Mouse (Mus musculus) hindbrain, embryonic 14.5 days (tissue): ENCODE measurements at regions not wholly inside any gene's neighbourhood (a gene's known extent, or its start where the extent isn't known, plus 50 kb on each side); places are given as distances from the start of the nearest gene placed in this dataset.

Experiments
- ATAC-seq: fragments of 200-750 bp; cut with Nextera tagmentation; 2 replicates; pipeline ENCODE4 v1.8.0; 2017; ENCODE audit warnings: moderate number of reproducible peaks, mild to moderate bottlenecking, moderate TSS enrichment, moderate library complexity; ENCODE audit not compliant: low FRiP score
- DNase-seq: peaks from one replicate; pipeline ENCODE4 v3.0.0-alpha.2; 2015; ENCODE audit warnings: low spot score
- H3K27ac ChIP-seq: fragments of 300-500 bp; sonication (generic); 2 replicates; pipeline ENCODE4 v1.5.1; 2014; ENCODE audit warnings: mild to moderate bottlenecking, moderate library complexity
- H3K27me3 ChIP-seq: fragments of 300-500 bp; sonication (generic); 2 replicates; pipeline ENCODE4 v1.6.1; 2014; ENCODE audit warnings: mild to moderate bottlenecking, low read length, mixed read lengths; ENCODE audit not compliant: control insufficient read depth, insufficient read depth
- H3K36me3 ChIP-seq: fragments of 300-500 bp; sonication (generic); replicated peaks from 2 replicates; pipeline ENCODE4 v1.6.1; 2014; ENCODE audit not compliant: control insufficient read depth, insufficient read depth
- H3K4me1 ChIP-seq: fragments of 300-500 bp; sonication (generic); replicated peaks from 2 replicates; pipeline ENCODE4 v1.6.1; 2014; ENCODE audit warnings: antibody characterized with exemption, low read length, mixed read lengths; ENCODE audit not compliant: control insufficient read depth, insufficient read depth
- H3K4me2 ChIP-seq: fragments of 300-500 bp; sonication (generic); replicated peaks from 2 replicates; pipeline ENCODE4 v1.6.1; 2014; ENCODE audit warnings: mild to moderate bottlenecking, moderate library complexity
- H3K4me3 ChIP-seq: fragments of 300-500 bp; sonication (generic); replicated peaks from 2 replicates; pipeline ENCODE4 v1.5.1; 2014; ENCODE audit warnings: mild to moderate bottlenecking, low read length
- H3K9ac ChIP-seq: fragments of 300-500 bp; sonication (generic); 2 replicates; pipeline ENCODE4 v1.6.1; 2014
- H3K9me3 ChIP-seq: fragments of 300-500 bp; sonication (generic); 2 replicates; pipeline ENCODE4 v1.6.1; 2016; ENCODE audit warnings: low read length; ENCODE audit not compliant: control insufficient read depth
- WGBS: fragments of 180-500 bp; shearing (Covaris S2); extraction: QIAGEN DNeasy Blood & Tissue Kit; methylation state at CpG from one replicate; pipeline ENCODE4 v1.1.7; 2014; 5-methylcytosine and 5-hydroxymethylcytosine counted together

DNA sequence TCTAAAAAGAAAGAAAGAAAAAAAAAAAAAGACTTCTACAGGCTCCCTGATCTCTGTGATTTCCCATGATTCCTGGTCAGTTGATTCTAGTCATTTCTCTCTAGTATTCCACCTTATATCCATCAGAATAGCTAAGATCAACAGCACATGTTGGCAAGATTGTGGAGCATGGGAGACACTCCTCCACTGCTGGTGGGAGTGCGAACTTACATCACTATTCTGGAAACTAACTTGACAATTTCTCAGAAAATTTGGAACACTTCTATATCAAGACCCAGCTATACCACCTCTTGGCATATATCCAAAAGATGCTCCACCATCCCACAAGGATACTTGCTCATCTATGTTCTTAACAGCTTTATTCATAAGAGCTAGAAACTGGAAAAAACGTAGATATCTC is 3266.0 kb upstream of the Lrrc6 start:
- DNase-seq (no peak), ATAC-seq (no peak)
- Histone ChIP-seq H3K27ac (no peak overlapping the region), H3K4me2 (no peak overlapping the region), H3K36me3 (no peaks in the 10 kb centered on the region), H3K4me3 (no peak overlapping the region), H3K9ac (no peak overlapping the region), H3K9me3 (no peaks in the 10 kb centered on the region), H3K4me1 (no peaks in the 10 kb centered on the region), H3K27me3 (no peaks in the 10 kb centered on the region)
- WGBS, result 91% methylated on average over 2 of the region's 2 CpGs

- no peaks in the 10 kb centered on the region for H3K27me3 ChIP-seq
- H3K4me3 ChIP-seq, result no peak overlapping the region
- H3K27ac ChIP-seq, result no peak overlapping the region
- H3K36me3 ChIP-seq, result no peaks in the 10 kb centered on the region
- 86% methylated on average over 3 of the region's 3 CpGs for WGBS
- H3K4me2 ChIP-seq, result no peak overlapping the region
- no peaks in the 10 kb centered on the region for H3K9me3 ChIP-seq
- H3K4me1 ChIP-seq, result no peaks in the 10 kb centered on the region
- H3K9ac ChIP-seq, result no peak overlapping the region
- DNase-seq, result no peak
- no peak for ATAC-seq
Measured at GRCm38 (mm10) chr15:69752616-69753015, 3251.9 kb upstream of the Lrrc6 start.

- H3K4me3 ChIP-seq, result no peak overlapping the region
- WGBS, result 68% methylated on average over 2 of the region's 2 CpGs
Measured at GRCm38 (mm10) chr15:69714680-69715079, 3214.0 kb upstream of the Lrrc6 start.

GRCm38 (mm10) chr15:69713900-69714299 is 3213.2 kb upstream of the Lrrc6 start:
- ATAC-seq (no peak), DNase-seq (no peak)
- no peak overlapping the region for H3K9ac ChIP-seq
- no peak overlapping the region for H3K27ac ChIP-seq
- H3K4me2 ChIP-seq, result no peak overlapping the region
- no peak overlapping the region for H3K4me3 ChIP-seq
- no peaks in the 10 kb centered on the region for H3K27me3 ChIP-seq
- H3K4me1 ChIP-seq, result no peaks in the 10 kb centered on the region
- H3K9me3 ChIP-seq, result no peaks in the 10 kb centered on the region
- no peaks in the 10 kb centered on the region for H3K36me3 ChIP-seq

More at GRCm38 (mm10) chr15:69714680-69715079, 3214.0 kb upstream of the Lrrc6 start:
- Histone ChIP-seq H3K9me3 (no peaks in the 10 kb centered on the region), H3K36me3 (no peaks in the 10 kb centered on the region), H3K4me1 (no peaks in the 10 kb centered on the region), H3K9ac (no peak overlapping the region), H3K27me3 (no peaks in the 10 kb centered on the region), H3K4me2 (no peak overlapping the region), H3K27ac (no peak overlapping the region)
- no peak for ATAC-seq
- DNase-seq, result peak; percentile 47

- H3K4me1 ChIP-seq, result no peaks in the 10 kb centered on the region
- no peaks in the 10 kb centered on the region for H3K36me3 ChIP-seq
- no peaks in the 10 kb centered on the region for H3K9me3 ChIP-seq
- no peak overlapping the region for H3K27ac ChIP-seq
- ATAC-seq (no peak), DNase-seq (no peak)
- no peaks in the 10 kb centered on the region for H3K27me3 ChIP-seq
- no peak overlapping the region for H3K4me2 ChIP-seq
- no peak overlapping the region for H3K9ac ChIP-seq
- H3K4me3 ChIP-seq, result no peak overlapping the region
- WGBS, result 84% methylated on average over 4 of the region's 4 CpGs
Measured at GRCm38 (mm10) chr15:69695639-69696205, 3195.0 kb upstream of the Lrrc6 start.

DNA sequence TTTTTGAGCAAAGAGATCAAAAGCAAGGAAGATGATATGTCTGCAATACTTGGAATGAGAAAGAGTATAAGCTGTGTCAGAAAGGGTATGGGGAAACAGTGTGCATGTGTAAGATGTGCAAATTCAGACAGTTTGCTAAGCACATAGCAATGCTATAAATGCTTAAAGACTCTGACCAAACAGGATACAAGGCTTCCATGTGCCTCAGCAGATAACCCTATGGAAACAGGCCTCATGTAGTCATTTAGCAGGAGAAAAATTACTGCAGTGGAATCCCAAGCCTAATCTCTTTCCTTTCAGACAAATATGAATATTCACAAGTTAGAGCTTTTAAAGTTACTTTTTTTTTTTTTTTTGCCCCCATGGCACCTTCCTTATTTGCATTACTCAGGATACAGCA is 3189.8 kb upstream of the Lrrc6 start:
- no peak for DNase-seq

More for the DNA sequence above, 3189.8 kb upstream of the Lrrc6 start:
- ATAC-seq, result no peak
- H3K4me2 ChIP-seq, result no peak overlapping the region
- no peak overlapping the region for H3K4me3 ChIP-seq
- no peaks in the 10 kb centered on the region for H3K36me3 ChIP-seq
- no peaks in the 10 kb centered on the region for H3K4me1 ChIP-seq
- H3K27me3 ChIP-seq, result no peaks in the 10 kb centered on the region
- H3K27ac ChIP-seq, result no peak overlapping the region
- H3K9me3 ChIP-seq, result no peaks in the 10 kb centered on the region
- no peak overlapping the region for H3K9ac ChIP-seq
